Mouse (Mus musculus): ENCODE results near the gene Pald1. TPM values are rescaled to one million over a fixed set of nuclear protein-coding genes. Genes with fewer than 3 reads are reported as not detected.

Pald1 gene
- polyA plus RNA-seq, 1 experiment from 2014 or later = 29.4 TPM

DNA sequence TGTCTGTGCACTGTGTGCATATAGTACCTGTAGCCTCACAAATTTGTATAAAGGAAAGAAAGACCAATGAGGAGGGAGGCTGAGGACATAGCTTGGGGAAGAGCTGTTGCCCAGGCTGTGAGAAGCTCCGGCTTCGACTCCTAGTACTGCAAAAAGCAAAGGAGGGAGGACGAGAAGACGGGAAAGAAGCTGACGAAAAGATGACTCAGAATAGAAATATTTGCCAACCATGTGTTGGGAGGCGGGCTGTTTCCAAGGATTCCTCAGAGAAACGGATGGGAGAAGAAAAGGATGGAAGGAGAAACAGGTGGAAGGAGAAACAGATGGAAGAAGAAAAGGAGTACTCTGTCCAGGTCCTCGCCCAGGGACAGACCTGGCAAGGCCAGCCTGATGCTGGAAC, 89.1 kb downstream of the Pald1 start:
- Histone ChIP-seq H3K4me2 (no peak overlapping the region), H3K36me3 (no peaks in the 10 kb centered on the region), H3K4me3 (no peak overlapping the region), H3K4me1 (replicated peaks) (no peaks in the 10 kb centered on the region), H3K27me3 (no peaks in the 10 kb centered on the region), H3K9me3 (no peaks in the 10 kb centered on the region), H3K9ac (no peak overlapping the region), H3K27ac (no peak overlapping the region)
- ATAC-seq (ENCODE audit: low FRiP score) = no peak
- 88% methylated on average over 8 of the region's 8 CpGs for WGBS

DNA sequence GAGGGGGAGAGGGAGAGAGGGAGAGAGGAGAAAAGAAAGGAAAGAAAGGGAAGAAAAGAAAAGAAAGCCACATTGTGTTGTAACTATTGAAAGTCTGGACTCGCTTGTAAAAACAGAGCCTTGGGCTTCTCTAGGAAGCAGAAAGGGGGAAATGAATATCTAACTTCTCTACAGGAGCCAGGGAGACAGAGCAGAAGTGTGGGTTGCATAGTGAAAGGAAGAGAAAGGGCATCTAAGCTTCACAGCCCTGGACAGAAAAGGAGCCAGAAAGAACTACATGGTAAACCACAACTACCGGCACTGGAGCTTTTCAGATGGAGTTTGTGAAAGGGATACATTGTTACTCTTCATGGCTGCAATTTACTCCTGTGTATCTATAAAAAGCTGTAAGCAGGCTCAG, 92.9 kb downstream of the Pald1 start:
- Histone ChIP-seq H3K27ac (no peak overlapping the region), H3K4me2 (no peak overlapping the region), H3K4me1 (replicated peaks) (no peaks in the 10 kb centered on the region), H3K27me3 (no peaks in the 10 kb centered on the region), H3K9ac (no peak overlapping the region), H3K4me3 (no peak overlapping the region), H3K9me3 (no peaks in the 10 kb centered on the region), H3K36me3 (no peaks in the 10 kb centered on the region)
- ATAC-seq (ENCODE audit: low FRiP score) = no peak
- 41% methylated on average over 2 of the region's 2 CpGs for WGBS

DNA sequence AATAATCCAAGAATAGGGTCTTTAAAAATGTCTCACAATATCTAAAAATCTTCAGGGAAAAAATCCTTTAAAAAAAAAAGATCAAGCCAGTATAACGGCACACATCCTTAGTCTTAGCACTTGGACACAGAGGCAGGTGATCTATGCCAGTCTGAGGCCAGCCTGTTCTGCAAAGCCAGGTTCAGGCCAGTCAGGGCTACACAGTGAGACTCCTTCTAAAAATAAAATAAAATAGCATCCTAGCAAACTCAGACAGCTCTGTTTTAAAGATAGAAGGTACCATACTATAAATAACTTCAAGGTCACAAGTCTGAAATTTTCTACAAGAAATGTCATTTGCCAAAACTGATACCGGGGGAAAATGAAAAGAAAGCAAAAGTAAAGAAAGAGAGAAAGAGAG, 93.3 kb downstream of the Pald1 start:
- no peak overlapping the region for H3K4me3 ChIP-seq
- no peak for ATAC-seq (ENCODE audit: low FRiP score)
- no peak overlapping the region for H3K9ac ChIP-seq
- no peak overlapping the region for H3K4me2 ChIP-seq
- H3K27me3 ChIP-seq = no peaks in the 10 kb centered on the region
- H3K4me1 ChIP-seq (replicated peaks) = no peaks in the 10 kb centered on the region
- H3K36me3 ChIP-seq = no peaks in the 10 kb centered on the region
- 83% methylated on average over 2 of the region's 2 CpGs for WGBS
- no peak overlapping the region for H3K27ac ChIP-seq
- H3K9me3 ChIP-seq = no peaks in the 10 kb centered on the region

DNA sequence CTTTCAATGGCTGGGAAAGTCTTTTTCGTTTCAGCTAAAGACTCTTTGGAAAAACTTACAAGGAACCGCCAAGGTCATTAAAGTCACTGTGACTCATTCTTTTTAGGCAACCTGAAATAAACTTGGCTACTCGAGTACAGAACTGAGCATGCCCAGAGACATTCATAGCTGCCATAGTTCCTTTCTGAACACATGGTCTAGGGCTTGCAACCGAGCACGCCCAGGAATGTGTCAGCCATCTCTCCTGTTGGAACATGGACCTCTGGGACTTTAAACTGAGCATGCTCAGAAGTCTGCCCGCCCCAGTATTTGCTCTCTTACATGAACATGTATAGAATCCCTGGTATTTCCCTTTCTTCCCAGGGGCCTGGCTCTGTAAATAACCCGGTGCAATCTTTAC, 97.1 kb downstream of the Pald1 start:
- H3K36me3 ChIP-seq = no peaks in the 10 kb centered on the region

DNA sequence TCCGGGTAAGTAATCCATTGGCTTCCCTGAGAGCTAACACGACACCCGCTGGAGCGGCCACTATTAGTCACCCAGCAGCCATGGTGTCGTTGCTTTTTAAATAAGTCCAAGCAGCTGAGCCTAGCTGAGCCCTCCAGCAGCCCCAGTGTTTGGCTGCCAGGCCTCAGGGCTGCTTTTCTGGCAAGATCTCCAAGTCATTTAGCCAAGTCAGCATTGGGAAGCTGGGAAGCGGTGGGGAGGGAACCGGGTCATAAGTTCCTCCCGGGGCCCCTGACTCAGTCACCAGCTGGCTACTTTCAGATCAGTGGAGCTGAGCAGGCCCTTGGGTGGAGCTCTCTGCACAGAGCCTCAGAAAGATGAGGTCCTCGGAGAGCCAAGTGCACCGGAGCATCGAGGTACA, 98.1 kb downstream of the Pald1 start:
- Histone ChIP-seq H3K4me3 (no peak overlapping the region), H3K4me1 (replicated peaks) (no peaks in the 10 kb centered on the region), H3K27ac (no peak overlapping the region), H3K9ac (no peak overlapping the region), H3K27me3 (no peaks in the 10 kb centered on the region), H3K36me3 (no peaks in the 10 kb centered on the region), H3K9me3 (no peaks in the 10 kb centered on the region), H3K4me2 (no peak overlapping the region)
- ATAC-seq (ENCODE audit: low FRiP score) = no peak
- 73% methylated on average over 11 of the region's 11 CpGs for WGBS

More for the DNA sequence above, 97.1 kb downstream of the Pald1 start:
- H3K9me3 ChIP-seq = no peaks in the 10 kb centered on the region
- no peak overlapping the region for H3K4me3 ChIP-seq
- ATAC-seq (ENCODE audit: low FRiP score) = no peak
- no peak overlapping the region for H3K4me2 ChIP-seq
- no peak overlapping the region for H3K9ac ChIP-seq
- H3K27me3 ChIP-seq = no peaks in the 10 kb centered on the region
- H3K4me1 ChIP-seq (replicated peaks) = no peaks in the 10 kb centered on the region
- H3K27ac ChIP-seq = no peak overlapping the region
- 72% methylated on average over 7 of the region's 7 CpGs for WGBS

DNA sequence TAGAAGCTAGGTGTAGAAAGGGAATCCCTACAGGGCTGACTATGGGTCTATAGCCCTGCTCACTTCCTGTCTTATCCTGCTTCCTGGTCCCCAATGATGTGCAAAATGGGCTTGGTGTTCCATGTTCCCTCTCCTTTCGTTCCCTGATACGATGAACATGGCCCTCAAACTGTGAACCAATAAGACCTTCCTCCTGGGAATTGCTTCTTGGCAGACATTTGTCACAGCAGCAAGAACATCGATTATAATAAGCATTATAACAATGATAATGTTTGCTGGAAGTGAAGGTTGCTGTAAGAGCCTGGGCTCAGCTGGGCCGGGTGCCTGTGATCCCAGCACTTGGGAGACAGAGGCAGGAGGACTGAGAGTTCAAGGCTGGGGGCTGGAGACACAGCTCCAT, 99.0 kb downstream of the Pald1 start:
- 90% methylated on average over 4 of the region's 4 CpGs for WGBS
- ATAC-seq (ENCODE audit: low FRiP score) = no peak
- Histone ChIP-seq H3K9me3 (no peaks in the 10 kb centered on the region), H3K9ac (no peak overlapping the region), H3K4me1 (replicated peaks) (no peaks in the 10 kb centered on the region), H3K4me3 (no peak overlapping the region), H3K27ac (no peak overlapping the region), H3K4me2 (no peak overlapping the region), H3K27me3 (no peaks in the 10 kb centered on the region), H3K36me3 (no peaks in the 10 kb centered on the region)

DNA sequence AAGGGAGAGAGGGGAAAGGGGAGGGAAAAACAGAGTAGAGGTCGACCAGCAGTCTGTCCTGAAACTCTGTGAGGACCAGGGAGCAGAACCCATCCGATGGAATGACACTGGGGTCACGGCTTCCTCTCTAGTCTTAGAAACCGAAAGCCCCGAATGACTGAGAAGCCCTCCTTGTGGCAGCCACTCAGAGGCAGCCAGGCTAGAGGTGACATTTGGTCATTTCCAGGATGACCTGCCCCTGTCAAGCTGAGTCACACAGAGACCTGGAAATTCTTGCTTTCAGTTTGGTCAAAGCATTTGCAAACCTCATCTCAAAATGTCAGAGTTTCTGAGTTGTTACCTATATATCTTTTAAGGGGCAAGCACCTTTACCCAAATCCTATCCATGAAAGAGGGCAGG, 102.2 kb downstream of the Pald1 start:
- no peaks in the 10 kb centered on the region for H3K9me3 ChIP-seq
- 0 out of 2 replicates have a peak, but pooled peaks cover 4% of the 10 kb centered on the region for H3K27me3 ChIP-seq
- H3K9ac ChIP-seq = no peak overlapping the region
- H3K4me1 ChIP-seq (replicated peaks) = 0 out of 2 replicates have a peak, but pooled peaks cover 5% of the 10 kb centered on the region
- no peak overlapping the region for H3K4me2 ChIP-seq
- H3K36me3 ChIP-seq = no peaks in the 10 kb centered on the region
- ATAC-seq (ENCODE audit: low FRiP score) = no peak
- 83% methylated on average over 5 of the region's 5 CpGs for WGBS
- no peak overlapping the region for H3K4me3 ChIP-seq
- no peak overlapping the region for H3K27ac ChIP-seq

DNA sequence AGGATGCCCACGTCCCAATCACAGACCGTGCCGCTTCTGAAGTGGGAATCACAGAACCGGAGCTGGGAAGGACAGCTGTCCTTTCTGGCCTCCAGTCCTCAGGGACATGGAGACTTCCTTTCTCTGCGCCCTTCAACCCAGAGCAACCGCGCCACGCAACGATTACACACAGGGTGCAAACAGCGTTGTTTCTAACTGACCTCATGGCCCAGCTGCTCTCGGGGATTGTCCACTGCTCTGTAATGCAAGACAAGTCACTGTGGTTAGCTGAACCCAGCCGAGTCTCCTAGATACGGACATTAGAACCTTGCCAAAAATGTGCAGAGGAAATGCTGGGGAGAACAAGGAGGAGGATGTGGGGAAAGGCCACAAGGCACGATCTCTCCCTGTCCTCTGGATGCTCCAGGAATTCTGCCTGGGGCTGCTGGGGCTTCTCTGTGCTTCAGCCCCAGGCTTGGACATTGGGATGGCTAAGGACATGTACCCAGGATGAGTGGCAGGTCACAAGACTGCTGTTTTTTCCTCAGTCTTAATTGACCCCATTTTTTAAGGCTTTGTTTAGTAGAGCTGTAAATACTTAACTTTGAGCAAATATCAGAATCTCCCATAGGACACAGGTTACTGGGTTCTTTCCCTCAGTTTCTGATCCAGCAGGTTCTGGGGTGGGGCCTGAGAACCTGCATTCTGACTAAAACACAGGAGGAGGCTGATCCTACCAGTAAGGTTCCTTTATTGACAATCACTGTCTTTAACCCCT, 105.2 kb downstream of the Pald1 start:
- peaks cover 28% of the 10 kb centered on the region for H3K27me3 ChIP-seq
- no peaks in the 10 kb centered on the region for H3K36me3 ChIP-seq
- H3K4me3 ChIP-seq = no peak overlapping the region
- no peak overlapping the region for H3K27ac ChIP-seq
- H3K4me2 ChIP-seq = no peak overlapping the region
- H3K9me3 ChIP-seq = no peaks in the 10 kb centered on the region
- H3K4me1 ChIP-seq (replicated peaks) = peaks cover 13% of the 10 kb centered on the region
- ATAC-seq (ENCODE audit: low FRiP score) = no peak
- WGBS = 54% methylated on average over 14 of the region's 14 CpGs
- H3K9ac ChIP-seq = no peak overlapping the region

DNA sequence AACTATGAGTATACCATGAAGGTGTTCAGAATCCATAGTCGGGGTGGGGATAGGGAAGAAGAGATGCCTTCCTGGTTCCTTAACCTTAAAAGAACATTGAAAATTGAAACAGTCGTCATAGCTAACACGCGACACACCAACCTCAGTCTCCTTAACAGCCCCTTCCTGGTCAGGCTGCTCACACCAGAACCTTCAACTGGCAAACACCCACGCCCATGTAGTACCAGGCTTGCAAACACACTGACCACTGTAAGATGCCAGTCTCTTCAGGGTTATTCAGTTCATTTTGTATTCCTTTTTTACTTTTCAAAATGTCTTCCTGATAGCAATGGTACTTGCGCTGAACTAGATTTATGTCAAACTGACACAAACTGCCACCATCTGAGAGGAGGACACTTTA, 106.3 kb downstream of the Pald1 start:
- no peaks in the 10 kb centered on the region for H3K9me3 ChIP-seq
- ATAC-seq (ENCODE audit: low FRiP score) = no peak
- H3K4me3 ChIP-seq = no peak overlapping the region
- no peak overlapping the region for H3K4me2 ChIP-seq
- H3K27me3 ChIP-seq = peaks cover 38% of the 10 kb centered on the region
- no peaks in the 10 kb centered on the region for H3K36me3 ChIP-seq
- WGBS = 98% methylated on average over 6 of the region's 6 CpGs
- H3K4me1 ChIP-seq (replicated peaks) = peaks cover 18% of the 10 kb centered on the region
- H3K27ac ChIP-seq = no peak overlapping the region
- no peak overlapping the region for H3K9ac ChIP-seq

DNA sequence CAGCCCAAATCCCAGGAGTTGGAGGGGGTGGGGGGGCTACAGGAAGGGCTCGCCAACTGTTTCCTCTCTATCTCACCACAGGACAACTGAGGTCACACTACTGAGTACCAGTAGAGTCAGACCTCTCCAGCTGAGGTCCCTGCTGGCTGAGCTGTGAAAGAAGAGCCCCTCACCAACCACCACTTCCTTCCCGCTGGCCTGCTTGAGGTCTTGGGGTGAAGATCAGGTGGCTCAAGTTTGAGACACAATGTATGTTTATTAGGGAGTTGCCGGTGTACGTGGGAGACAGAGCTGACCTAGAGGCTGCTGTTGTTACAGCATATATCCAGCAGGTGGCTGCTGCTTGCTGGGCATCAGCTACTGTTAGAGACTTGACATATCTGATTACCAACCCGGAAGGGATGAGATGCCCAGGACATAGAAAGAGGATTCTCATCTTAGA, 107.6 kb downstream of the Pald1 start:
- H3K9me3 ChIP-seq = no peaks in the 10 kb centered on the region
- peaks cover 48% of the 10 kb centered on the region for H3K27me3 ChIP-seq
- H3K4me1 ChIP-seq (replicated peaks) = peaks cover 18% of the 10 kb centered on the region
- H3K9ac ChIP-seq = no peak overlapping the region
- no peak overlapping the region for H3K4me3 ChIP-seq
- no peaks in the 10 kb centered on the region for H3K36me3 ChIP-seq
- 0 out of 2 replicates have a peak, but pooled peaks have one; percentile 55 for ATAC-seq (ENCODE audit: low FRiP score)
- 5% methylated on average over 5 of the region's 5 CpGs for whole genome bisulfite sequencing
- no peak overlapping the region for H3K4me2 ChIP-seq
- no peak overlapping the region for H3K27ac ChIP-seq

DNA sequence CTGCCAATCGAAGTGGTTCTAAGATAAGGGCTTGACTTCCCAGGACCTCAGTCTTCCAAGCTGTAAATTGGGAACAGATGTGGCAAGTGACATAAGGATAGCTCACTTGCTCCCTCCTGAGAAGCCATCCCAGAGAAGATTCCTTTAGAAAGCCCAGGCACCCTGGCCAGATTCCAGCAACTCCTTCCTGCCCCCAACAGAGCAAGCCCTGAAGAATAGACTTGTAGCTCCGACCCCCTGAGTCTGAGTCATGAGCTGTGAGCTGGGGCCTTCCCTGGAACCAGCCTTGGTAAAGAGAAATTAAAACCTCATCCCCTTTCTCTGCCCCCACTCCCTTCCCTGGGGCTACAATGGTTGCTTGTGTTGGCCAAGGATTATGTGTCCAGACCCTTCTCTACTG, 108.8 kb downstream of the Pald1 start:
- Histone ChIP-seq H3K4me3 (no peak overlapping the region), H3K27ac (no peak overlapping the region), H3K9ac (no peak overlapping the region), H3K4me2 (no peak overlapping the region), H3K9me3 (no peaks in the 10 kb centered on the region), H3K4me1 (replicated peaks) (peaks cover 18% of the 10 kb centered on the region), H3K27me3 (peaks cover 54% of the 10 kb centered on the region), H3K36me3 (no peaks in the 10 kb centered on the region)
- no peak for ATAC-seq (ENCODE audit: low FRiP score)
- WGBS = 68% methylated on average over 2 of the region's 2 CpGs

DNA sequence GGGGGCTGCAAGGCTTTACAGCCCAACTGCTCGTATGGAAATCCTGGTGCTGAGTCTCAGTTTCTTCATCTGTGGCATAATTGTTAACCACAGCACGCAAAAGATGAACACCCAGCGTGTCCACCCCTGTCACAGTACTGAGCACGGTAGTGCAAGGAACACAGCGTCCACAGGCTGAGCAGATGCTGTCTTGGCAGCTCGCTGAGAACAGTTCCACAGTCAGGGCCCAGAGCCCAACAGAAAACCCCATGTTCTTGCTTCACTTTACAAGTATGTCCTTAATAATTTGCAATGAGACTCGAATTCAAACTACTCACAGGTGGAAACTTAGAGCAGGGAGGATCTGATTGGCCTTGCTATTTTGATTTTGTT, 109.5 kb downstream of the Pald1 start:
- H3K27ac ChIP-seq = no peak overlapping the region
- peaks cover 54% of the 10 kb centered on the region for H3K27me3 ChIP-seq
- no peaks in the 10 kb centered on the region for H3K9me3 ChIP-seq
- H3K36me3 ChIP-seq = no peaks in the 10 kb centered on the region
- peaks cover 18% of the 10 kb centered on the region for H3K4me1 ChIP-seq (replicated peaks)
- 58% methylated on average over 7 of the region's 7 CpGs for WGBS
- peak overlapping the region; percentile 92 for H3K4me2 ChIP-seq
- H3K9ac ChIP-seq = peak overlapping the region; percentile 69; the same call in 1 of the 2 replicates
- no peak for ATAC-seq (ENCODE audit: low FRiP score)
- peak overlapping the region; percentile 55 for H3K4me3 ChIP-seq
